Mouse (Mus musculus) midbrain, embryonic 11.5 days (tissue): ENCODE measurements at regions not wholly inside any gene's neighbourhood (a gene's known extent, or its start where the extent isn't known, plus 50 kb on each side); places are given as distances from the start of the nearest gene placed in this dataset.

Experiments
- ATAC-seq: fragments of 200-750 bp; cut with Nextera tagmentation; 2 replicates; pipeline ENCODE4 v1.8.0; 2017; ENCODE audit warnings: moderate TSS enrichment, moderate library complexity; ENCODE audit not compliant: low FRiP score
- DNase-seq: peaks from one replicate; pipeline ENCODE4 v3.0.0; 2015; ENCODE audit warnings: low spot score; ENCODE audit errors: missing footprints
- H3K27ac ChIP-seq: fragments of 300-500 bp; sonication (generic); 2 replicates; pipeline ENCODE4 v1.5.1; 2014; ENCODE audit warnings: low read depth, low read length
- H3K27me3 ChIP-seq: fragments of 300-500 bp; sonication (generic); 2 replicates; pipeline ENCODE4 v1.6.1; 2014; ENCODE audit warnings: mild to moderate bottlenecking, low read length, moderate library complexity, mixed read lengths; ENCODE audit not compliant: control insufficient read depth, insufficient read depth
- H3K36me3 ChIP-seq: fragments of 300-500 bp; sonication (generic); 2 replicates; pipeline ENCODE4 v1.6.1; 2014; ENCODE audit warnings: mild to moderate bottlenecking, low read length, moderate library complexity, mixed read lengths; ENCODE audit not compliant: control insufficient read depth, insufficient read depth
- H3K4me1 ChIP-seq: fragments of 300-500 bp; sonication (generic); 2 replicates; pipeline ENCODE4 v1.6.1; 2014; ENCODE audit warnings: low read length; ENCODE audit not compliant: control insufficient read depth, insufficient read depth
- H3K4me2 ChIP-seq: fragments of 300-500 bp; sonication (generic); 2 replicates; pipeline ENCODE4 v1.6.1; 2014; ENCODE audit warnings: mild to moderate bottlenecking, moderate library complexity
- H3K4me3 ChIP-seq: fragments of 300-500 bp; sonication (generic); 2 replicates; pipeline ENCODE4 v1.5.1; 2014; ENCODE audit warnings: low read depth, low read length
- H3K9ac ChIP-seq: fragments of 300-500 bp; sonication (generic); 2 replicates; pipeline ENCODE4 v1.6.1; 2014; ENCODE audit warnings: low read length
- H3K9me3 ChIP-seq: fragments of 300-500 bp; sonication (generic); 2 replicates; pipeline ENCODE4 v1.6.1; 2016; ENCODE audit warnings: low read length; ENCODE audit not compliant: control insufficient read depth
- WGBS: fragments of 180-500 bp; shearing (Covaris S2); extraction: QIAGEN DNeasy Blood & Tissue Kit; methylation state at CpG from one replicate; pipeline ENCODE4 v1.1.7; 2014; 5-methylcytosine and 5-hydroxymethylcytosine counted together

GRCm38 (mm10) chr1:62901871-62902270 lies 198.8 kb downstream of the Nrp2 start:
- H3K9me3 ChIP-seq: no peaks in the 10 kb centered on the region
- no peak overlapping the region for H3K27ac ChIP-seq
- H3K4me3 ChIP-seq: no peak overlapping the region
- no peak for ATAC-seq
- peaks cover 14% of the 10 kb centered on the region for H3K4me1 ChIP-seq
- WGBS: 75% methylated on average over 5 of the region's 5 CpGs
- no peaks in the 10 kb centered on the region for H3K27me3 ChIP-seq
- no peak overlapping the region for H3K4me2 ChIP-seq
- no peaks in the 10 kb centered on the region for H3K36me3 ChIP-seq
- DNase-seq: no peak
- H3K9ac ChIP-seq: no peak overlapping the region

GRCm38 (mm10) chr1:62902931-62903453 lies 199.9 kb downstream of the Nrp2 start:
- ATAC-seq: peak; percentile 65
- Histone ChIP-seq H3K4me3 (no peak overlapping the region), H3K4me2 (no peak overlapping the region), H3K27ac (no peak overlapping the region), H3K9me3 (no peaks in the 10 kb centered on the region), H3K36me3 (no peaks in the 10 kb centered on the region), H3K4me1 (peaks cover 14% of the 10 kb centered on the region), H3K27me3 (no peaks in the 10 kb centered on the region), H3K9ac (no peak overlapping the region)
- WGBS: 36% methylated on average over 6 of the region's 6 CpGs
- DNase-seq: peak; percentile 91

- Histone ChIP-seq H3K9ac (no peak overlapping the region), H3K9me3 (no peaks in the 10 kb centered on the region), H3K4me3 (no peak overlapping the region), H3K36me3 (no peaks in the 10 kb centered on the region), H3K27ac (no peak overlapping the region), H3K4me2 (no peak overlapping the region), H3K27me3 (no peaks in the 10 kb centered on the region), H3K4me1 (peaks cover 14% of the 10 kb centered on the region)
- DNase-seq (no peak), ATAC-seq (no peak)
- WGBS: 65% methylated on average over 9 of the region's 9 CpGs
These were observed 202.7 kb downstream of the Nrp2 start for GRCm38 (mm10) chr1:62905739-62906138.

GRCm38 (mm10) chr1:62907243-62907642 lies 204.2 kb downstream of the Nrp2 start:
- DNase-seq: no peak
- 95% methylated on average over 10 of the region's 10 CpGs for WGBS
- Histone ChIP-seq H3K4me2 (no peak overlapping the region), H3K27me3 (no peaks in the 10 kb centered on the region), H3K9me3 (no peaks in the 10 kb centered on the region), H3K4me1 (peaks cover 12% of the 10 kb centered on the region), H3K27ac (no peak overlapping the region), H3K4me3 (no peak overlapping the region), H3K9ac (no peak overlapping the region), H3K36me3 (no peaks in the 10 kb centered on the region)
- no peak for ATAC-seq
